Mouse (Mus musculus) intestine, embryonic 16.5 days (tissue): ENCODE results near the gene Adamts16. TPM values are rescaled to one million over a fixed set of nuclear protein-coding genes. Genes with fewer than 3 reads are reported as not detected.

Experiments
- ATAC-seq: fragments of 200-750 bp; cut with Nextera tagmentation; 2 replicates; pipeline ENCODE4 v1.8.0; 2017; ENCODE audit warnings: moderate TSS enrichment, moderate library complexity
- H3K27ac ChIP-seq: fragments of 300-500 bp; sonication (generic); 2 replicates; pipeline ENCODE4 v1.5.1; 2014; ENCODE audit warnings: mild to moderate bottlenecking, low read length
- H3K27me3 ChIP-seq: fragments of 300-500 bp; sonication (generic); replicated peaks from 2 replicates; pipeline ENCODE4 v1.6.1; 2014; ENCODE audit warnings: low read length, control low read depth, mixed read lengths; ENCODE audit not compliant: control insufficient read depth, insufficient read depth
- H3K36me3 ChIP-seq: fragments of 300-500 bp; sonication (generic); 2 replicates; pipeline ENCODE4 v1.6.1; 2014; ENCODE audit warnings: low read length, control low read depth; ENCODE audit not compliant: control insufficient read depth, insufficient read depth
- H3K4me1 ChIP-seq: fragments of 300-500 bp; sonication (generic); 2 replicates; pipeline ENCODE4 v1.6.1; 2014; ENCODE audit warnings: low read length, control low read depth, mixed read lengths; ENCODE audit not compliant: control insufficient read depth, insufficient read depth
- H3K4me2 ChIP-seq: fragments of 300-500 bp; sonication (generic); 2 replicates; pipeline ENCODE4 v1.6.1; 2014; ENCODE audit warnings: low read depth, low read length, control low read depth
- H3K4me3 ChIP-seq: fragments of 300-500 bp; sonication (generic); 2 replicates; pipeline ENCODE4 v1.5.1; 2014; ENCODE audit warnings: mild to moderate bottlenecking, low read length
- H3K9ac ChIP-seq: fragments of 300-500 bp; sonication (generic); 2 replicates; pipeline ENCODE4 v1.6.1; 2014; ENCODE audit warnings: low read depth, low read length
- H3K9me3 ChIP-seq: fragments of 300-500 bp; sonication (generic); 2 replicates; pipeline ENCODE4 v1.6.1; 2016; ENCODE audit warnings: low read length, control low read depth; ENCODE audit not compliant: control insufficient read depth
- WGBS: fragments of 180-500 bp; shearing (Covaris S2); extraction: QIAGEN DNeasy Blood & Tissue Kit; methylation state at CpG from one replicate; pipeline ENCODE4 v1.1.7; 2014; 5-methylcytosine and 5-hydroxymethylcytosine counted together
- polyA plus RNA-seq: library from polyadenylated mRNA; unstranded; fragments of >200 nt; fragmentation: Nextera tagmentation; extraction: Ambion mirVana; gene quantifications from 2 replicates; pipeline ENCODE4 v1.2.1, GENCODE M21; 2015

Adamts16 gene
- polyA plus RNA-seq, 1 experiment from 2014 or later, result 1.4 TPM

- H3K4me1 ChIP-seq, result no peaks in the 10 kb centered on the region
- no peaks in the 10 kb centered on the region for H3K27me3 ChIP-seq
- no peak overlapping the region for H3K4me2 ChIP-seq
- 36% methylated on average over 3 of the region's 3 CpGs for WGBS
- H3K36me3 ChIP-seq, result no peaks in the 10 kb centered on the region
- no peak overlapping the region for H3K4me3 ChIP-seq
- no peak overlapping the region for H3K27ac ChIP-seq
- H3K9ac ChIP-seq, result no peak overlapping the region
- H3K9me3 ChIP-seq, result no peaks in the 10 kb centered on the region
- ATAC-seq, result no peak
Observed at GRCm38 (mm10) chr13:70814423-70814822, 27.2 kb downstream of the Adamts16 start.

GRCm38 (mm10) chr13:70805506-70805905 lies 36.1 kb downstream of the Adamts16 start:
- Histone ChIP-seq H3K4me3 (no peak overlapping the region), H3K36me3 (no peaks in the 10 kb centered on the region), H3K27me3 (no peaks in the 10 kb centered on the region), H3K27ac (no peak overlapping the region), H3K4me1 (no peaks in the 10 kb centered on the region), H3K9ac (no peak overlapping the region), H3K9me3 (no peaks in the 10 kb centered on the region), H3K4me2 (no peak overlapping the region)
- WGBS, result 87% methylated on average over 3 of the region's 3 CpGs
- no peak for ATAC-seq

- H3K9ac ChIP-seq, result no peak overlapping the region
- no peak overlapping the region for H3K4me2 ChIP-seq
- no peak overlapping the region for H3K27ac ChIP-seq
- no peak for ATAC-seq
- H3K9me3 ChIP-seq, result no peaks in the 10 kb centered on the region
- WGBS, result 83% methylated on average over 1 of the region's 1 CpGs
- no peaks in the 10 kb centered on the region for H3K27me3 ChIP-seq
- H3K4me3 ChIP-seq, result no peak overlapping the region
- H3K4me1 ChIP-seq, result no peaks in the 10 kb centered on the region
- H3K36me3 ChIP-seq, result no peaks in the 10 kb centered on the region
Observed at GRCm38 (mm10) chr13:70802849-70803248, 38.8 kb downstream of the Adamts16 start.

GRCm38 (mm10) chr13:70799322-70799721 lies 42.3 kb downstream of the Adamts16 start:
- WGBS, result 79% methylated on average over 3 of the region's 3 CpGs
- H3K27me3 ChIP-seq, result no peaks in the 10 kb centered on the region

GRCm38 (mm10) chr13:70798396-70798795 lies 43.2 kb downstream of the Adamts16 start:
- Histone ChIP-seq H3K9me3 (no peaks in the 10 kb centered on the region), H3K9ac (no peak overlapping the region), H3K36me3 (no peaks in the 10 kb centered on the region), H3K4me1 (peaks cover 3% of the 10 kb centered on the region; the same call in 1 of the 2 replicates), H3K27ac (no peak overlapping the region), H3K4me3 (no peak overlapping the region), H3K4me2 (no peak overlapping the region), H3K27me3 (no peaks in the 10 kb centered on the region)
- 75% methylated on average over 5 of the region's 5 CpGs for WGBS
- no peak for ATAC-seq

More at GRCm38 (mm10) chr13:70799322-70799721, 42.3 kb downstream of the Adamts16 start:
- H3K36me3 ChIP-seq, result no peaks in the 10 kb centered on the region
- no peak overlapping the region for H3K4me3 ChIP-seq
- no peak overlapping the region for H3K27ac ChIP-seq
- H3K9ac ChIP-seq, result no peak overlapping the region
- no peaks in the 10 kb centered on the region for H3K9me3 ChIP-seq
- H3K4me1 ChIP-seq, result no peaks in the 10 kb centered on the region; the same call in 1 of the 2 replicates
- no peak overlapping the region for H3K4me2 ChIP-seq
- no peak for ATAC-seq

GRCm38 (mm10) chr13:70794074-70794572 lies 47.5 kb downstream of the Adamts16 start:
- WGBS, result 31% methylated on average over 8 of the region's 8 CpGs
- peak; percentile 67 for ATAC-seq
- H3K36me3 ChIP-seq, result no peaks in the 10 kb centered on the region
- no peak overlapping the region for H3K9ac ChIP-seq
- H3K4me2 ChIP-seq, result no peak overlapping the region
- H3K27ac ChIP-seq, result no peak overlapping the region
- H3K4me3 ChIP-seq, result no peak overlapping the region
- peaks cover 3% of the 10 kb centered on the region; the same call in 1 of the 2 replicates for H3K4me1 ChIP-seq
- H3K9me3 ChIP-seq, result no peaks in the 10 kb centered on the region
- H3K27me3 ChIP-seq, result no peaks in the 10 kb centered on the region

- ATAC-seq, result no peak
- Histone ChIP-seq H3K36me3 (no peaks in the 10 kb centered on the region), H3K4me1 (peaks cover 3% of the 10 kb centered on the region; the same call in 1 of the 2 replicates), H3K9ac (no peak overlapping the region), H3K27ac (no peak overlapping the region), H3K4me2 (no peak overlapping the region), H3K27me3 (no peaks in the 10 kb centered on the region), H3K9me3 (no peaks in the 10 kb centered on the region), H3K4me3 (no peak overlapping the region)
- 59% methylated on average over 4 of the region's 4 CpGs for WGBS
Observed at GRCm38 (mm10) chr13:70793660-70794059, 48.0 kb downstream of the Adamts16 start.

- H3K9me3 ChIP-seq, result no peaks in the 10 kb centered on the region
- no peak for ATAC-seq
- no peak overlapping the region for H3K27ac ChIP-seq
- H3K4me2 ChIP-seq, result no peak overlapping the region
- no peak overlapping the region for H3K4me3 ChIP-seq
- no peaks in the 10 kb centered on the region for H3K27me3 ChIP-seq
- peaks cover 3% of the 10 kb centered on the region; the same call in 1 of the 2 replicates for H3K4me1 ChIP-seq
- no peaks in the 10 kb centered on the region for H3K36me3 ChIP-seq
- no peak overlapping the region for H3K9ac ChIP-seq
- 92% methylated on average over 7 of the region's 7 CpGs for WGBS
Observed at GRCm38 (mm10) chr13:70792950-70793349, 48.7 kb downstream of the Adamts16 start.

- 60% methylated on average over 1 of the region's 1 CpGs for WGBS
- Histone ChIP-seq H3K27ac (no peak overlapping the region), H3K27me3 (no peaks in the 10 kb centered on the region), H3K9me3 (no peaks in the 10 kb centered on the region), H3K4me1 (peaks cover 3% of the 10 kb centered on the region; the same call in 1 of the 2 replicates), H3K9ac (no peak overlapping the region), H3K4me3 (no peak overlapping the region), H3K36me3 (no peaks in the 10 kb centered on the region), H3K4me2 (no peak overlapping the region)
- no peak for ATAC-seq
Observed at GRCm38 (mm10) chr13:70789806-70790205, 51.8 kb downstream of the Adamts16 start.

GRCm38 (mm10) chr13:70789022-70789421 lies 52.6 kb downstream of the Adamts16 start:
- Histone ChIP-seq H3K4me2 (no peak overlapping the region), H3K27me3 (no peaks in the 10 kb centered on the region), H3K9me3 (no peaks in the 10 kb centered on the region), H3K9ac (no peak overlapping the region), H3K27ac (no peak overlapping the region), H3K4me3 (no peak overlapping the region), H3K4me1 (peaks cover under 1% of the 10 kb centered on the region; the same call in 1 of the 2 replicates), H3K36me3 (no peaks in the 10 kb centered on the region)
- 57% methylated on average over 1 of the region's 1 CpGs for WGBS
- ATAC-seq, result no peak
